Mouse (Mus musculus) embryonic stem cell, embryonic (primary cell): ENCODE results near the gene Pea15a.

Experiments used
- CTCF ChIA-PET, 4 experiments: fragments of 300-600 bp in 2 of 4; fragments of 350-600 bp in 2 of 4; sonication (Branson Sonifier 250); formaldehyde crosslinking; loops; one replicate each; lab custom pipeline; 2022; ENCODE audit warnings: inconsistent platforms in 2 of 4; lab: Charles Lee
- POLR2A ChIA-PET, 4 experiments: fragments of 300-600 bp in 2 of 4; fragments of 350-600 bp in 2 of 4; sonication (Branson Sonifier 250); formaldehyde crosslinking; loops; one replicate each; lab custom pipeline; 2022; ENCODE audit warnings: antibody characterized with exemption in 4 of 4, inconsistent platforms in 1 of 4; lab: Charles Lee

Gene Pea15a

DNA sequence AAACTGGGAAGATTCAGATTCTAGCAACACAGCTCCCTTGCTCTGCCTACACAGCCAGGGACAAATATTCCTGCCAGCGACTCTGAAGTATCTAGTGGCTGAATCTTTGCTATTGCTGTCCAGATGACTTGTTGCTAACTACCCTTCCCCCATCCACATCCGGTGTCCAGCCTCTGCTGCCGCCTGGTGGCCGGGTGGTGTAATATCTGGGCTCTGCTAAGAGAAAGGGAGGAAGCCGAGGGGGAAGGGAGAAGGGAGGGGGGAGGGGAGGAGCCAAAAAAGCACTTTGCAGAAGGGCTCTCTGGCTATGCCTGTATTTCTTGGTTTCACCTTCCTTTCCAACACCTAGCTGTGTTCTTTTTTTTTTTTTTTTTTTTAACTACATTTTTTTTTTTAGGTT lies 10.5 kb upstream of the Pea15a start:
- ChIA-PET CTCF (interaction anchor here (0.6 to 3.1 kb wide), 11 partner anchors 10 to 148 kb away, joined by 3 to 11 read pairs (median 4); partner anchors contain the start of genes Copa (in 1 of the 4), Ncstn (in 1 of the 4) and Pea15a (in 1 of the 4)), POLR2A (interaction anchor here in 3 of 4 experiments (0.7 to 2.0 kb wide), 14 partner anchors 10 to 165 kb away, joined by 3 to 11 read pairs (median 5); partner anchors contain the start of genes Pea15a (in 3 of the 3), Dcaf8 (in 1 of the 3) and Ncstn (in 1 of the 3))

DNA sequence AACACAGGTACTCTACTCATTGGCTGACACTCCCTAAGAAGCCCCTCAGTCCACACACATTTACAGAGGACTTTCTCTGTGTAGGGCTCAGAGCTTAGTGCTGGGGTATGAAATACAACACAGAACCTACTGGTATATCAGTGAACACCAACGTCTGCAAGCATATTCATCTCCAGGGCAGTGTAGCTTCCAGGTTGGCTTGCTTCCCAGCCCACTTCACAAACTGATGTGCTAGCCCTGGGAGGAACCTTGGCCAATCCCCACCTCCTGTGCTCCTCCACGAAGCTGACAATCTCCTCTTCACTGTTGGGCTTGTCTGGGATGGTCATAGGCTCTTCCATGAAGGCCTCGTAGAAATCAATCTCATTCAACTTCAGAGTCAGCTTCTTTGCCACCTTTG lies 8.1 kb upstream of the Pea15a start:
- ChIA-PET POLR2A (interaction anchor here in 2 of 4 experiments (1.3 to 4.9 kb wide), 4 partner anchors 8 to 71 kb away, joined by 4 to 48 read pairs (median 10); partner anchors contain the start of gene Pea15a (in 2 of the 2)), CTCF (interaction anchor here in 1 of 4 experiments (0.8 kb wide), 1 partner anchor 72 kb away, joined by 4 read pairs; no protein-coding TSS in a partner anchor)

DNA sequence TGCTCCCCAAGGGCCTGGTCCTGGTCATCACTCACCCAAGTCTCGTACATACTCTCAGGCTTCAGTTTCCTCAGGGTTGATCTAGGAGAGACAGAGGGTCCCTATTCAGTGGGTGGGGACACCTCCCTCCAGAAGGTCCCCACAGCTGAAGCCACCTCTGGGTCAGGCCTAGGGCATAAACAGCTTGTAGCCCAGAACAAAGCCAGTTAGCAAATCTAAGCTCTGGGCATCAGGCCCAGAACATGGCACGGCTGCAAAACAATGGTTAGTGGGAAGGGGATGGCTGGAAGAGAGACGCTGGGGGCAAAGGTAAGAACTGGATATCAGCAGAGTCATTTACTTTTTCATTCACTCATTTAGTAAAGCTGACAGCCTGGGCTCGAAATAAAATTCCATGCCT lies 7.2 kb upstream of the Pea15a start:
- ChIA-PET POLR2A (interaction anchor here in 3 of 4 experiments (0.6 to 4.9 kb wide), 7 partner anchors 9 to 162 kb away, joined by 4 to 48 read pairs (median 5); partner anchors contain the start of genes Pea15a (in 1 of the 3) and Pigm (in 1 of the 3)), CTCF (no interaction called here)

DNA sequence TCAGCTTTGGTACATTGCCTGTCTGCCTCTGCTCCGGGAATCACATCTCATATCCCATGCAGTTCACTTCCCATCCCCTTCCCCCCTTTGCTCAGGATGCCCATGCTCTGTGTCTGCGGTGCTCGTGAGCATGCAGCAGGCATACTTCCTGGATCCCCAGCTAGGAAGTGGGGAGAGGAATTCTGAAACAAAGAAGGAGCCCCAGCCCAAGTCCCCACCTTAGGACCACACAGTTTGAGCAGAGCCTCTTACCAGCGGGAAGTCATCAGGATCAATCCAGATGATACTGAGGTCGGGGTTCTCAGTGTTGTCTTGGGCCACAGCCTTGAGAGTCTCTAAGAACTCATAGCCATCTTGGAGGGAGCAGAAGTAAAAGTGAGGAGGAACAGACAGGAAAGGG lies 6.2 kb upstream of the Pea15a start:
- POLR2A ChIA-PET: interaction anchor here (0.5 to 4.9 kb wide), 22 partner anchors 8 to 185 kb away, joined by 3 to 48 read pairs (median 4); partner anchors contain the start of genes Dcaf8 (in 2 of the 4), Ncstn (in 2 of the 4), Atp1a4 (in 1 of the 4) and Copa (in 1 of the 4)

DNA sequence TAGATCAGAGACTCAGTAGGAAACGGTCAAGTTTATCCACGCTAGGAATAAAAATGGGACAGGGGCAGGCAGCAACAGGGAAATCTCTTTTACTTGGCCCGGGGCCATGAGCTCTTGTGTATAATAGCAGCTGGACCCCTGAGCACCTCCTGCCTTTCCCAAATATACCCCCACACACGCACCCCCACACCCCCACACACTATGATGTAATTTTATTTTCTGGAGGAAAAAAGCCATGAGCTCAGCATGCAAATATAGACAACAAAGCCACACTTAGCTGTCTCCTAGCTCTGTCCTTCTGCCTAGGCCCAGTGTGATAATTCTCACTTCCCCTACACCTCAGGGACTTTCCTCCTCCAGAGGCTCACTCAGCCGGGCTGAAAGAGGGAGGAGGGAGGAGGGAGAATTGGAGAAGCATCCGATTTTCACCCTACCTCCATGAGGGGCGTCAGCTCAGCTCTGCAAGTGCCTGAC lies 544 bp upstream of the Pea15a start:
- POLR2A ChIA-PET: interaction anchor here (0.6 to 6.3 kb wide), 38 partner anchors 7 to 154 kb away, joined by 3 to 48 read pairs (median 5); partner anchors contain the start of genes Casq1 (in 2 of the 4), Dcaf8 (in 2 of the 4), Copa (in 1 of the 4) and Ncstn (in 1 of the 4)

More for the DNA sequence above, 6.2 kb upstream of the Pea15a start:
- CTCF ChIA-PET: interaction anchor here in 2 of 4 experiments (1.0 to 1.4 kb wide), 4 partner anchors 15 to 112 kb away, joined by 3 to 4 read pairs (median 3); no protein-coding TSS in a partner anchor

DNA sequence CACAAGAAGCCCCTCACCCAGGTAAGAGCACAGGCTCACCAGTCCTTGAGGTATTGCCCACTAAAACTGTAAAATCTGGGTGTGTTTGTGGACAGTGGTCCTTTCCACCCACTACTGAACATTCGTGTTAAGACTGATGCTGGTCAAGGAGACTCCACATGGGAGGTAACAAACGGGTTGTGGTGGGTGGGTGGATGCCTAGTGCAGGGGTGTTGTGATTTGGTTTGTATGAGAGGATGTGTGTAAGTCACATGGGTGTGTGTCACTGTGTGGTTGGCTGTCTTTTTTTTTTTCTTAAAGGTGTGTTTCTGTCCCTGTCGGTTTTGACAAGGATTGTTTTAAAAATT lies 890 bp downstream of the Pea15a start:
- POLR2A ChIA-PET: interaction anchor here in 3 of 4 experiments (0.7 to 6.3 kb wide), 29 partner anchors 8 to 178 kb away, joined by 3 to 48 read pairs (median 5); partner anchors contain the start of genes Dcaf8 (in 2 of the 3), Atp1a4 (in 1 of the 3), Casq1 (in 1 of the 3) and Copa (in 1 of the 3)
- CTCF ChIA-PET: interaction anchor here in 2 of 4 experiments (0.6 to 1.9 kb wide), 10 partner anchors 12 to 772 kb away, joined by 3 to 11 read pairs (median 3); no protein-coding TSS in a partner anchor

More for the DNA sequence above, 544 bp upstream of the Pea15a start:
- CTCF ChIA-PET: interaction anchor here in 2 of 4 experiments (0.6 to 1.9 kb wide), 12 partner anchors 11 to 421 kb away, joined by 3 to 11 read pairs (median 3); partner anchors contain the start of gene Dcaf8 (in 1 of the 2)

DNA sequence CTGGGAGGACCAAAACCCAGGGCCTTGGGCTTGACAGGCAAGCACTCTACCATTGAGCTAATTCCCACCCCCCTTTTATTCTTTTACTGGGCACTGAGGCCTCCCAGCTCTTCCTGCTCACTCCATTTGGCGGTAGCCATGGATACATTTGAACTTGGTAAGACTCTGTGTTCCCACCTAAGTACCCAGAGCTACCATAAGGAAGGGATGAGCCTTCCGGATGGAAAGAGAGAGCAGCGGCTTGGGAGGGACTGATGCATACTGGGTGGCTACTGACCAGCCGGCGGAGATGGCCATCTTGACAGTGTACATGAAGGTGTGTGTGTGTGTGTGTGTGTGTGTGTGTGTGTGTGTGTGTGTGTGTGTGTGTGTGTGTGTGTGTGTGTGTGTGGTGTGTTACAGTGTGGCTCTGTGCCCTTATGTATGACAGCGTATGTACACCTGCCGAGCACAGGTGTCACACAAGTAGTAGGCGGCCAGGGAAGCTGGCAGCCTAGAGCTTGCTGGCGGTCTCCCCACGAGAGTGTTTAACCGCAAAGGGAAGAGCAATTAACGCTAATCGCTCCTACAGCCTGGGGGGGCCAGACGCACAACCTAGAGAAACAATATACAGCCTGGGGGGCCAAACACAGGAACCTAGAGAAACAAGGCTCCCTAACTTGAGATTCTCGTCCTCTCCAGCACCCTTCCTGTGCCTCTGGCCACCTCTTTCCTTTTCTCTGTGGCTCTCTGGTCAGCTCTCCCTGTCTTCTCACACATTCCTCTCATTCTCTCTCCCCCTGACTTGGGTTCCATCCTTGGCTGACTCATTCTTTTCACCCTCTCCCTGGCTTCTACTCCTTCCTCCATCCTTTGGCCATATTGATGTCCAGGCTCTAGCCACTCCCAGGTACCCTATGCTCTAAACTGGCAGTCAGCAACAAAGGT lies 1.5 kb downstream of the Pea15a start:
- POLR2A ChIA-PET: interaction anchor here in 3 of 4 experiments (0.7 to 6.3 kb wide), 35 partner anchors 7 to 178 kb away, joined by 3 to 48 read pairs (median 4); partner anchors contain the start of genes Casq1 (in 1 of the 3), Copa (in 1 of the 3), Dcaf8 (in 1 of the 3) and Ncstn (in 1 of the 3)
- CTCF ChIA-PET: interaction anchor here in 2 of 4 experiments (0.6 to 1.1 kb wide), 7 partner anchors 43 to 771 kb away, joined by 3 to 4 read pairs (median 3); no protein-coding TSS in a partner anchor

DNA sequence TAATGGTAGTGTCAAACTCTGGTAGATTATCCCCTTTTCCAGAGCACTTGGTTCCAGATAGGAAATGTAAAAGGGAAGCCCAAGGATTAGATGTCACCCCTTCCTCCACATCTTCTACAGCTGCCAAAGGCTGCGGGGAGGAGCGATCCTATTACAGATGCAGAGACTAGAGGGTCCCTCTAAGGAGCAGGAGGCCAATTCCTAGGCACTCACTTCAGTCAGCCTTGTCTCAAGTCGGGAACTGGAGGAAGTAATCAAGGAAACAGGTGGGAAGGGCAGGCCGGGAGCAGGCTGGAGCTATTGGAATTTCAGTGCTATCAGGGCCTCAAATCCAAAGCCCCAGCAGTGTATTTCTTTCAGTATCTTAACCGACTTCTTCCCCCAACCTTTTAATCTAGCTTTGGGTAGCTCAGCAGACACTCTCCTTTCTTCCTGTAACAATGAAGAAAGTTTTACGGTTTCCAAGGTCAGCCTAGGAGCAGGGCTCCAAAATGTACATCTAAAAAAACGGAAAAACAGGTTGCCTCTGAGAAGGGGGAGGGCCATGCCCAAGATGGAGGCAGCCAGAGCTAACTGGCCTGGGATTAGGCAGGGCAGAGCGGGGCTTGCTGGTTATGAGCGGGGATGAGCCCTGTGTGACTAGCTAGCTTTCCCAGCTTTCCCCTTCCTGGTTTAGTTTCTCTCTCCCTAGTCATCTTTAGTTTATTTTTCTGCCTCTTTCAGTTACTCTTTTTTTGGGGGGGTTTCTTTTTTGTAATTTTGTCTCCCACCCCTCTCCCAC lies 2.4 kb downstream of the Pea15a start:
- CTCF ChIA-PET: interaction anchor here in 2 of 4 experiments (0.8 to 1.5 kb wide), 3 partner anchors 10 to 121 kb away, joined by 3 to 4 read pairs (median 4); no protein-coding TSS in a partner anchor
- POLR2A ChIA-PET: interaction anchor here in 3 of 4 experiments (0.6 to 6.3 kb wide), 36 partner anchors 8 to 379 kb away, joined by 3 to 48 read pairs (median 4); partner anchors contain the start of genes Casq1 (in 1 of the 3), Dcaf8 (in 1 of the 3), Ncstn (in 1 of the 3) and Vangl2 (in 1 of the 3)

DNA sequence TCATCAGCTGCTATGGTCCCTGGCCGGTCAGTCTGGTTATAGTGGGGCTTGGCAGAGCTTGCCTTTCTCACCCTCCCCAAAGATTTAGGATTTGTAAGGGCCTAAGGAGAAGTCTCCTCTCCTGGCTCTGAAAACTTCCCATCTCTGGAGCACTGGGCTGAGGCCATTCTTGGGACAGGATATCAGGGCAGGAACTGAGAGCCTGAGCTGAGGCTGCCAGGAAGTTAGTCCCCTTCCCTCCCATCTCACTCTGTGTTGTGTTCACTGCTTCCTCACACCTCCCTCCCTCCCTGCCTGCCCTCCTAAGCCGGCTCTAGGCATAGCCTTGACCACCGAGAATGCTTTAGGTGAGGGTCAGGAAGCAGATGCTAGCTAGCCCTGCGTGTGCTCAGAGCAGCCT lies 3.0 kb downstream of the Pea15a start:
- CTCF ChIA-PET: interaction anchor here in 1 of 4 experiments (1.5 kb wide), 1 partner anchor 10 kb away, joined by 4 read pairs; no protein-coding TSS in a partner anchor
- POLR2A ChIA-PET: interaction anchor here in 3 of 4 experiments (0.6 to 6.3 kb wide), 25 partner anchors 9 to 378 kb away, joined by 3 to 48 read pairs (median 4); partner anchors contain the start of genes Dcaf8 (in 1 of the 3) and Vangl2 (in 1 of the 3)

DNA sequence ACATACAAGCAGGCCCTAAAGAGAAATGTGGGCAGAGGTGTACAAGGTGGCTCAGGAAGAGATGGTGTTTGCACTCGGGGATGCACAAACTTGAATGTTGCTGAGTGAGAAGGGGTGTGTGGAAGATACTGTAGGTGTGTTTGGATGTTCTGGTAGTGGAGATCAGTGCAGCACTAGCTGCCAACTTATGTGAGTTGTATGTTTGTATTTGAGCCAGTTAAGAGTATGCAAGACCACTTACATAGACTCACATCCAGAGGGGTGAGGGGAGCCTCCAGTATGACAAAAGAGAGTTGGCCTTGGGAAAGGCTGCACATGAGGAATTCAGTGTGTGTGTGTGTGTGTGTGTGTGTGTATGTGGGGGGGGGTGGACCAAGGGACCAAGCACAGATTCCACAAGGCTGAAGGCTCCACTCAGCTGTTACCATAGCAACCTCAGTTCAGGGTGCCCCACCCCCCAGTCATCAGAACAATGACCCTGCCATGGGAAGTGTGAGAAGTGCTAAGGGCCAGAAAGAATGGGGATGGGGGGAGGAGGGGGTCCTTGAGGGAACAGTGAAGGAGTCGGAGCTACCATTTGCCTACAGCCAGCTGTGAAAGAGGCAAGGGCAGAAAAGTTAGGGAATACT lies 3.6 kb downstream of the Pea15a start:
- POLR2A ChIA-PET: interaction anchor here in 3 of 4 experiments (0.6 to 6.3 kb wide), 20 partner anchors 9 to 377 kb away, joined by 3 to 48 read pairs (median 4); no protein-coding TSS in a partner anchor

DNA sequence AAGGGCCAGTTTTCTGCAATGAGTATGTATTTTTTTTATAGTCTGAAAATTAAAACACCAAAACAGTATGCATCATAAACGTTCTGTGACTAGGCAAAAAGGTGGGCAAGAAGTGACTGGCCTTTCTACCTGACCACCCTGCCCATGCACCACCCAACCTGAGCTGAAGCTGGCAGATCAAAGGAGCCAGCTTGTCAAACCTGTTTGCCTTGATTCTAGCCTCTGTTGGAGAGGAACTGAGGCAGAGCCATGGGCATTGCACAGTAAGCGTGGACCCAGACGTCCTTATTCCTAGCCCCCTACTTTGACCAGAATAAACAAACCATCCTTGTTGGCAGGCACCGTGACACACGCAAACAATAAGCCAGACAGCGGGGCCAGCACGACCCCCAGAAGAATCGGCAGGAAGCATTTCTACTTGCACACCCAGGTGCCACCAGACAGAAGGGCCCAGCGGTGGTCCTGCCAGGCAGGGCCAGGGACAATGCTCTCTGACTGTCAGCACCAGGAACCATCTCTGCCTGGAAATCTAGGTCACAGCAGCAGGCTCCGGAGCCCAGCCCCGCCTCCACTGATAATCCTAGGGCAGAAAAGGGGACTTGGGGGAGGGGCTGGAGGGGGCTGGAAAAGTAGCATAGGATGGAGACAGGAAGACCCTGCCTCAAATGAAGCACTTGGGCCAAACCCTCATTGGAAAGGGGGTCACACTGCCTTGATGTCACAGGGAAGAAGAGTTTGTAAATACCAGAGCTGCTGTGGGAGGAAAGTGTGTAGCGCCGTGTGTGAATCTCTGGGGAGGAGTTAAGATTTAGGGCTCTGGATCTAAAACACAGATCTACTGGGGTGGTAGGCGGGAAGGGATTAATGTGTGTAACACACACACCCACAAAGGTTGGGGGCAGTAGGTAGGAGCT lies 4.4 kb downstream of the Pea15a start:
- CTCF ChIA-PET: interaction anchor here in 2 of 4 experiments (0.6 to 1.5 kb wide), 2 partner anchors 45 to 823 kb away, joined by 3 read pairs; no protein-coding TSS in a partner anchor
- POLR2A ChIA-PET: interaction anchor here in 2 of 4 experiments (0.6 to 6.3 kb wide), 11 partner anchors 10 to 159 kb away, joined by 3 to 48 read pairs (median 4); no protein-coding TSS in a partner anchor

More for the DNA sequence above, 3.6 kb downstream of the Pea15a start:
- CTCF ChIA-PET: interaction anchor here in 2 of 4 experiments (1.5 kb wide), 2 partner anchors 9 to 44 kb away, joined by 3 to 4 read pairs; no protein-coding TSS in a partner anchor

DNA sequence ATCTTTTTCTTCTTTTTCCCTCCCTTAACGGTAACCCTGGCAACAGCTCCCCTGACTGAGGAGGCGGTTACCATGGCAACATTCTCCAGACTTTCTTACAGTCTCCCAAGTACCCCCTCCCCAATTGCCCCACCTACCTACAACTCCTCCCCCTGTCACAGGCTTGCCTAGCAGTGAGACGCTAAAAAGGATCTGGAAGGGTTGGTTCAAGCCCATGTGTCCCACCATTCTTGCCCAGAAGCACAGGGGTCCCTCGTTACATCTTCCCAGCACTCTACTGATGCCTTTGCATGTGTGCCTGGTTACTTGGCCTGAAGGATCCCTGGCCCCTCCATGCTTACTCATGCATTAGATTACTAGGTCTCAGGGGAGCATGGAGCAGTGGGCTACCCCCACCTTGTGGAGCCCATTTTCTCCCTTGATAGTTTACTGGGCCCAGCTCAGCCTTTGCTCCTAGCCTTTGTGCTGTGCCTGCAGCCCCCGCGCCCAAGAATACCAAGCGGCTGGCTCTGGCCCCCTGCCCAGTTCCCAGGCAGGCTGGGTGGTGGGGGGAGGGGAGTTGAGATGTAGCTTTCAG lies 5.6 kb downstream of the Pea15a start:
- ChIA-PET POLR2A (interaction anchor here in 1 of 4 experiments (0.6 to 1.4 kb wide), 5 partner anchors 16 to 819 kb away, joined by 3 to 5 read pairs (median 3); partner anchors contain the start of gene Pex19), CTCF (interaction anchor here in 1 of 4 experiments (0.6 kb wide), 1 partner anchor 111 kb away, joined by 3 read pairs; no protein-coding TSS in a partner anchor)

DNA sequence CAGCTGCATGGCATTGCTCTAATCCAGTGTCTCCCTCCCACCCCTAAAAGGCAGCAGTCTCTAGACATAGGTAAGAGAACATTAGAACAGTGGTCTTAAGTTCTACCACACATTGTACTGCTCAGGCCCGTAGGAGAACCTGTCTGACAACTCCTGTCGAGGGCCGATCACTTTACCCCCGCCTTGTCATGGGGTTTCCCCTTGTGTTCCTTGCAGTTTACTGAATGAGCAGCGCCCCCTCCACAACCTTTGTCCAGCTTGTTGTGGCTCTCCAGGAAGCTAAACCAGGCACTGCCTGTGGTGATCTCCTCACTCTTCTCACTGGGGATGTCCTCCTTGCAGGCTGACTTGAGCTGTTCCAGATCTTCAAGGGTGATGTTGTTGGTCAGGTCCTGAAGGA lies 6.4 kb downstream of the Pea15a start:
- CTCF ChIA-PET: no interaction called here
- POLR2A ChIA-PET: interaction anchor here in 1 of 4 experiments (0.9 to 1.4 kb wide), 3 partner anchors 18 to 133 kb away, joined by 3 to 5 read pairs (median 3); partner anchors contain the start of gene Pex19

DNA sequence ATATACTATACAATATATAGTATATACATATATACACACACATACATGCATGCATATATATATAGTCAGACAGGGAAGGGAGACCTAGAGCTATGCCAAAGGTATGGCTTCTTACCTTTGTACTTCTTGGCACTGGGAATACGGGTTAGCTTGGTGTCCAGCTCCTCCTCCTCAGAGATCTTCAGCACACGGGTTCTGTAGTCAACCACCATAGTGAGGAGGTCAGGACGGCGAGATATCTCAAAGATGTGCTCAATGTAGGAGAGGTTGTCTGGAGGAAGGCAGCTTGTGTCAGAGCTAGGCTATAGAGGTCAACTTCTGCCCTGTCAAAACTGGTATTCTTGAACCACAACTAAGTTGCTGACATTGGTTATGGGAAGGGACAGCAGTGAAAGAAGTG lies 7.6 kb downstream of the Pea15a start:
- POLR2A ChIA-PET: interaction anchor here in 1 of 4 experiments (1.4 to 1.6 kb wide), 2 partner anchors 27 to 65 kb away, joined by 3 read pairs; no protein-coding TSS in a partner anchor
- CTCF ChIA-PET: no interaction called here
